Mouse (Mus musculus) neutrophil, adult 5-6 weeks (primary cell): Measurements from ENCODE around the gene Lnx2. TPM values are rescaled to one million over a fixed set of nuclear protein-coding genes. Genes with fewer than 3 reads are reported as not detected.

Source experiments
- ATAC-seq: fragments of 151-379, 151-347 bp; 2 replicates; pipeline ENCODE4 v1.8.0; 2017; ENCODE audit warnings: mild to moderate bottlenecking, moderate TSS enrichment; ENCODE audit not compliant: insufficient number of reproducible peaks, poor library complexity, low FRiP score, severe bottlenecking; ENCODE audit errors: extremely low read depth
- total RNA-seq: library from RNA; stranded (forward); fragments of 200-1000 nt; gene quantifications from 2 replicates; pipeline ENCODE4 v1.2.3, GENCODE M21; 2017

Gene Lnx2
- total RNA-seq, 1 experiment from 2014 or later = 13.5 TPM

GRCm38 (mm10) chr5:146985725-146986433 is 90.5 kb downstream of the Lnx2 start:
- no peak for ATAC-seq

- ATAC-seq = peak; percentile 74
These were observed 93.2 kb downstream of the Lnx2 start for GRCm38 (mm10) chr5:146983216-146983615.

GRCm38 (mm10) chr5:146981376-146981775 is 95.0 kb downstream of the Lnx2 start:
- no peak for ATAC-seq

GRCm38 (mm10) chr5:146974781-146975123 is 101.6 kb downstream of the Lnx2 start:
- ATAC-seq = no peak

GRCm38 (mm10) chr5:146973858-146974780 is 102.3 kb downstream of the Lnx2 start:
- ATAC-seq = no peak

GRCm38 (mm10) chr5:146973353-146973752 is 103.0 kb downstream of the Lnx2 start:
- ATAC-seq = no peak

- no peak for ATAC-seq
These were observed 104.4 kb downstream of the Lnx2 start for GRCm38 (mm10) chr5:146971776-146972561.

- no peak for ATAC-seq
These were observed 107.5 kb downstream of the Lnx2 start for GRCm38 (mm10) chr5:146968695-146969393.

Other genes starting within 250 kb of the Lnx2 start
- 1,154 and 1,168 TPM in 2 replicates for gene Rpl21, start 243.7 kb downstream of the Lnx2 start, total RNA-seq
- not detected in 2 replicates for gene Rasl11a, start 231.5 kb downstream of the Lnx2 start, total RNA-seq
- gene Gtf3a, start 127.9 kb downstream of the Lnx2 start, total RNA-seq = 52.6 and 60.8 TPM in 2 replicates
- 23.0 and 24.1 TPM in 2 replicates for gene Mtif3, start 112.8 kb downstream of the Lnx2 start, total RNA-seq
- 63.5 and 70.0 TPM in 2 replicates for gene Polr1d, start 464 bp upstream of the Lnx2 start, total RNA-seq
- gene Gsx1, start 112.1 kb upstream of the Lnx2 start, total RNA-seq = not detected in 2 replicates
- gene Pdx1, start 193.4 kb upstream of the Lnx2 start, total RNA-seq = not detected in 2 replicates
- not detected in 2 replicates for gene Cdx2, start 230.7 kb upstream of the Lnx2 start, total RNA-seq
- not detected in 2 replicates for gene Urad, start 245.9 kb upstream of the Lnx2 start, total RNA-seq